Mouse (Mus musculus) C2C12 (cell line): ENCODE results near the gene Eef1a1. TPM values are rescaled to one million over a fixed set of nuclear protein-coding genes. Genes with fewer than 3 reads are reported as not detected.

Experiments
- H3K27me3 ChIP-seq: one replicate; pipeline ENCODE4 v1.6.1; 2011; ENCODE audit not compliant: control insufficient read depth, insufficient read depth, insufficient read length
- H3K36me3 ChIP-seq: one replicate; pipeline ENCODE4 v1.6.1; 2011; ENCODE audit not compliant: control insufficient read depth, insufficient read depth
- H3K4me3 ChIP-seq: one replicate; pipeline ENCODE4 v1.5.1; 2011; ENCODE audit warnings: mild to moderate bottlenecking, control low read depth; ENCODE audit not compliant: poor library complexity, insufficient read depth, severe bottlenecking
- H3K79me2 ChIP-seq: one replicate; pipeline ENCODE4 v1.6.1; 2011; ENCODE audit not compliant: control insufficient read depth, insufficient read depth
- H3K79me3 ChIP-seq: one replicate; pipeline ENCODE4 v1.6.1; 2011; ENCODE audit warnings: low read depth, control low read depth
- H3ac ChIP-seq: one replicate; pipeline ENCODE3; 2011; ENCODE audit warnings: low read depth; ENCODE audit not compliant: control insufficient read depth, insufficient read length
- CEBPB ChIP-seq: IDR thresholded peaks from one replicate; pipeline ENCODE4 v1.6.1; 2011; ENCODE audit warnings: low read depth, mild to moderate bottlenecking, control low read depth, moderate library complexity
- CTCF ChIP-seq: IDR thresholded peaks from one replicate; pipeline ENCODE4 v1.5.1; 2011; ENCODE audit not compliant: control insufficient read depth, insufficient read depth, insufficient read length
- FOSL1 ChIP-seq: IDR thresholded peaks from one replicate; pipeline ENCODE4 v1.8.0; 2011; ENCODE audit warnings: mild to moderate bottlenecking, low read length; ENCODE audit not compliant: poor library complexity, insufficient read depth, severe bottlenecking
- MAX ChIP-seq: IDR thresholded peaks from one replicate; pipeline ENCODE4 v1.6.1; 2011; ENCODE audit warnings: mild to moderate bottlenecking, control low read depth
- MYOD1 ChIP-seq: IDR thresholded peaks from one replicate; pipeline ENCODE4 v1.6.1; 2011; ENCODE audit warnings: low read depth; ENCODE audit not compliant: control insufficient read depth, insufficient read length
- MYOG ChIP-seq: IDR thresholded peaks from one replicate; pipeline ENCODE4 v1.6.1; 2011; ENCODE audit not compliant: control insufficient read depth, insufficient read length; ENCODE audit errors: extremely low read depth
- USF1 ChIP-seq: IDR thresholded peaks from one replicate; pipeline ENCODE4 v1.6.1; 2011; ENCODE audit warnings: low read depth, mild to moderate bottlenecking, control low read depth, moderate library complexity
- polyA plus RNA-seq: library from polyadenylated mRNA; unstranded; fragments of >200 nt; fragmentation: generic; extraction: Trizol; gene quantifications from one replicate; pipeline ENCODE4 v1.2.1, GENCODE M21; 2012; ENCODE audit warnings: missing spikeins

Eef1a1 gene
- polyA plus RNA-seq, 1 experiment, result 7,691 TPM

- Histone ChIP-seq H3K79me3 (no peaks in the 10 kb centered on the region), H3ac (no peak overlapping the region), H3K27me3 (no peaks in the 10 kb centered on the region), H3K4me3 (no peak overlapping the region), H3K36me3 (no peaks in the 10 kb centered on the region), H3K79me2 (no peaks in the 10 kb centered on the region)
- TF ChIP-seq FOSL1 (no peak), MYOG (no peak), USF1 (no peak), CEBPB (no peak), MAX (no peak), CTCF (no peak), MYOD1 (no peak)
Measured at GRCm38 (mm10) chr9:78505223-78505622, 16.3 kb upstream of the Eef1a1 start.

DNA sequence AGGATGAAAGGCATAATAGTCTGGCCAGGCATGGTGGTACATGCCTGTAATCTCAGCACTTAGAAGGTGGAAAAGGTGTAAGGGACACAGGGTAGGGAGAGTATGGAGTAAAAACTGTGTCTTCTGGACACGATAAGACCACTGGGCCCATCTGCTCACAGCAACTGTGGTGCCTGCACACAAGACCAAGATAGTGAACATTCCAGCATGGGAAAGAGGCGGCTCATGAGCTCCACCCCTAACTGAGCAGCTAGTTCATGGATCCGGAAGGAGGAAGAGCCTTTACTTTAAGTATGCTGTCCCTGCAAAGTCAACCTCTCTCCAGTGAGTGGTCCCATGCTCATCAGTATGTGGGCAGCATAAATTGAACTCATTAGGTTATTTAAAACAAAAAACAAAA, 15.7 kb upstream of the Eef1a1 start:
- H3K79me3 ChIP-seq, result no peaks in the 10 kb centered on the region
- TF ChIP-seq MYOG (no peak), MYOD1 (no peak), CTCF (no peak), MAX (no peak), USF1 (no peak), FOSL1 (no peak), CEBPB (no peak)
- H3K27me3 ChIP-seq, result no peaks in the 10 kb centered on the region
- no peak overlapping the region for H3K4me3 ChIP-seq
- no peak overlapping the region for H3ac ChIP-seq
- H3K36me3 ChIP-seq, result no peaks in the 10 kb centered on the region
- no peaks in the 10 kb centered on the region for H3K79me2 ChIP-seq

GRCm38 (mm10) chr9:78504133-78504532, 15.2 kb upstream of the Eef1a1 start:
- no peak overlapping the region for H3K4me3 ChIP-seq
- H3K79me3 ChIP-seq, result no peaks in the 10 kb centered on the region
- no peaks in the 10 kb centered on the region for H3K27me3 ChIP-seq
- TF ChIP-seq CTCF, result no peak
- TF ChIP-seq FOSL1, result no peak
- no peaks in the 10 kb centered on the region for H3K79me2 ChIP-seq
- no peaks in the 10 kb centered on the region for H3K36me3 ChIP-seq
- H3ac ChIP-seq, result no peak overlapping the region

GRCm38 (mm10) chr9:78503223-78504079, 14.5 kb upstream of the Eef1a1 start:
- no peaks in the 10 kb centered on the region for H3K79me2 ChIP-seq
- no peak overlapping the region for H3ac ChIP-seq
- H3K27me3 ChIP-seq, result no peaks in the 10 kb centered on the region
- no peaks in the 10 kb centered on the region for H3K79me3 ChIP-seq
- no peak for TF ChIP-seq FOSL1
- peak; percentile 12 for TF ChIP-seq MAX
- TF ChIP-seq CEBPB, result peak; percentile 25
- no peak for TF ChIP-seq MYOG
- no peak for TF ChIP-seq CTCF
- TF ChIP-seq USF1, result no peak
- TF ChIP-seq MYOD1, result no peak
- H3K36me3 ChIP-seq, result no peaks in the 10 kb centered on the region
- H3K4me3 ChIP-seq, result no peak overlapping the region

DNA sequence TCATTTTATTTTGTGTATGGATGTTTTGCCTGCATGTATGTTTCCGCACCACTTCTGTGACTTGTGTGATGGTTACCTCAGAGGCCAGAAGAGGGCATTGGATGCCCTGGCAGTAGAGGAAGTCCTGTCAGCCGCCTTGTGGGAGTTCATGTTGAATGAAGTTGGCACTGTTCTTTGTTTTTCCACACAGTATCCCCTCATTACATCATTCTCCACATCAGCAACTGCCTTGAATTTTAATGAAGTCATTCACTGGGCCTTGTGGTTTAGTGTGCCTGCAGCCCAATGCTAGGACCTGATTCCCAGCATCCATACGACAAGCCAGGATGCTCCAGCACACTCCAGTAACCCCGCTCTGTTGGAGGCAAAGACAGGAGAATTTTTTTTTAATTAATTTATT, 12.3 kb upstream of the Eef1a1 start:
- no peaks in the 10 kb centered on the region for H3K36me3 ChIP-seq
- TF ChIP-seq CTCF, result no peak
- no peak for TF ChIP-seq MYOG
- TF ChIP-seq MAX, result no peak
- no peak for TF ChIP-seq MYOD1
- no peak for TF ChIP-seq FOSL1
- TF ChIP-seq CEBPB, result no peak
- no peak for TF ChIP-seq USF1
- H3K79me2 ChIP-seq, result no peaks in the 10 kb centered on the region
- H3ac ChIP-seq, result no peak overlapping the region
- H3K79me3 ChIP-seq, result no peaks in the 10 kb centered on the region
- H3K4me3 ChIP-seq, result no peak overlapping the region
- H3K27me3 ChIP-seq, result no peaks in the 10 kb centered on the region

DNA sequence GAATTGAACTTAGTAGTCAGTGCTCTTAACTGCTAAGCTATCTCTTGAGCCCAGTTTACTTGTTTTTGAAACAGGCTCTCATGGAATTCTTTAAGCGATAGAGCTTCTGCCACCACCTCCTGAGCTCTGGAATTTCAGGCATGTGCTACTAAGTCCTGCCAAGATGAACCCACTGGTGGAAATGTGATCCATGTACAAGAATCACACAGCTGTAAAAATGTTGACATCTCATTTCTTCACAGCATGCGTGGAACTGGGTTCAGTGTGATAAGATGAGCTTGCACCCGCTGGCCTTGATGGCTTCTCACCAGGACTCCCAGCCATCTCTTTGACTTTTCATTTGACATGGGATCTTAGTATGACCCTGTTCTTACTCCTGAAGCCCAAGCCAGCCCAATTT, 11.4 kb upstream of the Eef1a1 start:
- H3K4me3 ChIP-seq, result no peak overlapping the region
- no peaks in the 10 kb centered on the region for H3K79me3 ChIP-seq
- H3K36me3 ChIP-seq, result no peaks in the 10 kb centered on the region
- TF ChIP-seq CEBPB, result no peak
- no peak for TF ChIP-seq MYOD1
- no peak for TF ChIP-seq MYOG
- TF ChIP-seq USF1, result no peak
- no peak for TF ChIP-seq CTCF
- no peak for TF ChIP-seq MAX
- no peak for TF ChIP-seq FOSL1
- H3K27me3 ChIP-seq, result no peaks in the 10 kb centered on the region
- no peak overlapping the region for H3ac ChIP-seq
- H3K79me2 ChIP-seq, result no peaks in the 10 kb centered on the region
